Mouse (Mus musculus) embryonic facial prominence, embryonic 10.5 days (tissue): ENCODE data around the gene Tmem131l. TPM values are rescaled to one million over a fixed set of nuclear protein-coding genes. Genes with fewer than 3 reads are reported as not detected.

Experiments used
- DNase-seq: peaks from one replicate; pipeline ENCODE4 v3.0.0-alpha.2; 2017; ENCODE audit warnings: low spot score
- H3K27ac ChIP-seq: fragments of 300-500 bp; sonication (generic); replicated peaks from 2 replicates; pipeline ENCODE4 v1.5.1; 2016; ENCODE audit warnings: mild to moderate bottlenecking
- H3K27me3 ChIP-seq: fragments of 300-500 bp; sonication (generic); replicated peaks from 2 replicates; pipeline ENCODE4 v1.6.1; 2016; ENCODE audit warnings: low read depth, mild to moderate bottlenecking; ENCODE audit not compliant: poor library complexity, severe bottlenecking
- H3K36me3 ChIP-seq: fragments of 300-500 bp; sonication (generic); replicated peaks from 2 replicates; pipeline ENCODE4 v1.6.1; 2016; ENCODE audit warnings: mild to moderate bottlenecking, moderate library complexity
- H3K4me1 ChIP-seq: fragments of 300-500 bp; sonication (generic); 2 replicates; pipeline ENCODE4 v1.6.1; 2016
- H3K4me3 ChIP-seq: fragments of 300-500 bp; sonication (generic); 2 replicates; pipeline ENCODE4 v1.5.1; 2016; ENCODE audit warnings: mild to moderate bottlenecking, moderate library complexity
- H3K9me3 ChIP-seq: fragments of 300-500 bp; sonication (generic); 2 replicates; pipeline ENCODE4 v1.6.1; 2016; ENCODE audit warnings: mild to moderate bottlenecking
- WGBS: fragments of 180-500 bp; shearing (Covaris S2); methylation state at CpG from one replicate; pipeline ENCODE4 v1.1.7; 2016; 5-methylcytosine and 5-hydroxymethylcytosine counted together
- polyA plus RNA-seq: library from polyadenylated mRNA; unstranded; fragments of >200 nt; fragmentation: Nextera tagmentation; extraction: Ambion mirVana; gene quantifications from 2 replicates; pipeline ENCODE4 v1.2.1, GENCODE M21; 2016

The Tmem131l gene
- polyA plus RNA-seq, result 82.6 and 84.7 TPM in 2 replicates

GRCm38 (mm10) chr3:84039646-84040475, at the start of gene Tmem131l:
TSS of gene Tmem131l (minus strand) at chr3:84040175.
- WGBS, result under 1% methylated on average over 100 of the region's 100 CpGs
- H3K36me3 ChIP-seq, result peaks cover 28% of the 10 kb centered on the region
- H3K27ac ChIP-seq, result peak within 1 kb of the TSS; percentile 97
- H3K4me3 ChIP-seq, result peak within 1 kb of the TSS; percentile 98
- H3K4me1 ChIP-seq, result peaks cover 44% of the 10 kb centered on the region
- peak; percentile 95 for DNase-seq
- 0 out of 2 replicates have a peak, but pooled peaks cover 6% of the 10 kb centered on the region for H3K27me3 ChIP-seq
- no peaks in the 10 kb centered on the region for H3K9me3 ChIP-seq

DNA sequence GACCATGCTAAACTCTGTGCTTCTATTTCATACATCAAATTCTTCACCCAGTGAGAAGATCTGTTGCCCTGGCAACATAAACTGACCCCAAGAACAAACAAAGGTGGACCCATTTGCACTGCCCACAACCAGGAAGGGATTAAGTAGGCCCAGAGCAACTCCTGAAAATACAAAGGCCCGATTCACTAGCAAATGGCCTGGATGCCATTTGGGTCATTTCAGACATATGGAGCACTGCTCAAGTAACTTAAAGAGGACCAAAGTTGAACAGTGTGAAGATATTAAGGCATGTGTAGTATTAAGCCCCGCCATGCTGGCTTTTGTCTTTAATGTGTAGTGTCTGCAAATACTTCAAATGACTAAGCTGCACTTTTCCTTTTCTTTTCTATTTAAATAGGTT, 46.9 kb upstream of the Tmem131l start:
- Histone ChIP-seq H3K9me3 (peaks cover 3% of the 10 kb centered on the region; the same call in 1 of the 2 replicates), H3K27ac (peak overlapping the region; percentile 51; the same call in 1 of the 2 replicates), H3K4me1 (peaks cover 40% of the 10 kb centered on the region), H3K27me3 (no peaks in the 10 kb centered on the region), H3K36me3 (no peaks in the 10 kb centered on the region), H3K4me3 (no peak overlapping the region)
- 36% methylated on average over 2 of the region's 2 CpGs for WGBS
- peak; percentile 43 for DNase-seq

- no peak overlapping the region for H3K4me3 ChIP-seq
- H3K9me3 ChIP-seq, result peaks cover 5% of the 10 kb centered on the region; the same call in 1 of the 2 replicates
- DNase-seq, result no peak
- peaks cover 36% of the 10 kb centered on the region for H3K4me1 ChIP-seq
- no peaks in the 10 kb centered on the region for H3K27me3 ChIP-seq
- H3K27ac ChIP-seq, result no peak overlapping the region; the same call in 1 of the 2 replicates
- H3K36me3 ChIP-seq, result no peaks in the 10 kb centered on the region
- 85% methylated on average over 7 of the region's 7 CpGs for WGBS
Measured at GRCm38 (mm10) chr3:84086337-84086736, 46.4 kb upstream of the Tmem131l start.

- H3K9me3 ChIP-seq, result peaks cover 5% of the 10 kb centered on the region; the same call in 1 of the 2 replicates
- no peak overlapping the region for H3K4me3 ChIP-seq
- no peaks in the 10 kb centered on the region for H3K36me3 ChIP-seq
- DNase-seq, result peak; percentile 38
- H3K27ac ChIP-seq, result no peak overlapping the region
- 36% methylated on average over 9 of the region's 9 CpGs for WGBS
- H3K4me1 ChIP-seq, result peaks cover 36% of the 10 kb centered on the region
- no peaks in the 10 kb centered on the region for H3K27me3 ChIP-seq
Measured at GRCm38 (mm10) chr3:84085429-84085828, 45.5 kb upstream of the Tmem131l start.

- DNase-seq, result no peak
- Histone ChIP-seq H3K27me3 (no peaks in the 10 kb centered on the region), H3K27ac (no peak overlapping the region), H3K4me3 (no peak overlapping the region), H3K4me1 (peaks cover 15% of the 10 kb centered on the region), H3K36me3 (no peaks in the 10 kb centered on the region), H3K9me3 (peaks cover 5% of the 10 kb centered on the region; the same call in 1 of the 2 replicates)
- 90% methylated on average over 4 of the region's 4 CpGs for WGBS
Measured at GRCm38 (mm10) chr3:84081208-84081722, 41.3 kb upstream of the Tmem131l start.

DNA sequence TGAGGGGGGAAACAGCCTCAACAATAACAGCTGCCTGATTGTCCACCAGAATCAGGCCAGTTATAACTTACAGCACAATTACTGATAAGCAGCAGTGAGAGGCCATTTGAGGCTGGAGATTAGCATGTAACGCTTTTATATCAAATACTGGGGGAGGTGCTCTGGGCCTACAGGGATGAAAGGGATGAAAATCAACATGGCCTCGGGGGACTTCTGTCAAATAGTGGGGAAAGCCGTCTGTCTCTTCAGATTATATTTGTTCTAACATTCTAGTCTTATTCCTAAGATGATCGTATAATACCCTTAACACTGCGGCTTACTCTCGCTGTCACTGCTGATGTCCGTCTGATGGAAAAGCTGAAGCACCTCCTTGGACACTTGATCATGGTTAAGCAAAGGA, 40.1 kb upstream of the Tmem131l start:
- no peak for DNase-seq
- Histone ChIP-seq H3K4me3 (no peak overlapping the region), H3K27me3 (no peaks in the 10 kb centered on the region), H3K4me1 (peaks cover 4% of the 10 kb centered on the region), H3K27ac (no peak overlapping the region), H3K36me3 (no peaks in the 10 kb centered on the region), H3K9me3 (peaks cover 5% of the 10 kb centered on the region; the same call in 1 of the 2 replicates)
- 88% methylated on average over 7 of the region's 7 CpGs for WGBS

GRCm38 (mm10) chr3:84077505-84077904, 37.5 kb upstream of the Tmem131l start:
- no peak overlapping the region for H3K4me3 ChIP-seq
- peaks cover 5% of the 10 kb centered on the region; the same call in 1 of the 2 replicates for H3K9me3 ChIP-seq
- WGBS, result 92% methylated on average over 4 of the region's 4 CpGs
- no peaks in the 10 kb centered on the region for H3K36me3 ChIP-seq
- DNase-seq, result no peak
- no peaks in the 10 kb centered on the region for H3K4me1 ChIP-seq
- no peaks in the 10 kb centered on the region for H3K27me3 ChIP-seq
- no peak overlapping the region for H3K27ac ChIP-seq

DNA sequence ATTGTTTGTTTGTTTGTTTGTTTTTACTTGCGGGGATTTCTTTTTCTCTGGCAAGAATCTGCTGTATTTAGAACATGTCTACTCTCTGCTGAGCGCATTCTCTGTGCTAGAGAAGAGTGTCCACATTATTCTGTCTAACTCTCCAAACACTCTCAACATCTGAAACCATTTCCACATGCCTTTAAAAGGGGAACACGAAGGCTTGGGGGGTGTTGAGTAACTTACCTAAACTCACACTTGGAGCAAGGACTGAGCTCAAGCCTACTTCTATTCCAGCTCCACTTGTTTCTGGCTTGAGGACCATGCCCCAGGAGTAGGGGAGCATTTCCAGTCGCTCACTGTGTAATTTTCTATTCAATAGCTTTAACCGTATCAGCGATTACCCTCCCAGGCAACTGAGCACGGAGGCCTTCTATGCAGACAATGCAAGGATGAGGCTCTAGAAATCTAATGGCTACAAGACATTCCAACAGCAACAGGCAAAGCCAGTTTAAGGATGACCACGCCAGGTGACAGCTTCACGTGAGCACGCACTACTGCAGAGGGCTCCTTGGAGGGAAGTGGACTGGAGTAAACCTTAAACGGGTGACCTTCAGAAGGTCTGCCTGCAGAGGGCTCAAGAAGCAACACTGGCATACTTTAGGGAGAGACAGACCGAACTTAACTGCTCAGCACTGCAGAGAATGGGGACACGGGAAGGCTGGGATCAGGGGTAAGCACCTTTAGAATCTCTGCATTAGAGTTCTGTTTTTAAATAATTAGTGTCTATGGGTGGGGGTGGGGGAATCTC, 36.8 kb upstream of the Tmem131l start:
- H3K4me1 ChIP-seq, result no peaks in the 10 kb centered on the region
- WGBS, result 75% methylated on average over 13 of the region's 13 CpGs
- no peaks in the 10 kb centered on the region for H3K27me3 ChIP-seq
- H3K4me3 ChIP-seq, result no peak overlapping the region
- no peaks in the 10 kb centered on the region for H3K36me3 ChIP-seq
- no peak for DNase-seq
- no peaks in the 10 kb centered on the region for H3K9me3 ChIP-seq
- no peak overlapping the region for H3K27ac ChIP-seq

DNA sequence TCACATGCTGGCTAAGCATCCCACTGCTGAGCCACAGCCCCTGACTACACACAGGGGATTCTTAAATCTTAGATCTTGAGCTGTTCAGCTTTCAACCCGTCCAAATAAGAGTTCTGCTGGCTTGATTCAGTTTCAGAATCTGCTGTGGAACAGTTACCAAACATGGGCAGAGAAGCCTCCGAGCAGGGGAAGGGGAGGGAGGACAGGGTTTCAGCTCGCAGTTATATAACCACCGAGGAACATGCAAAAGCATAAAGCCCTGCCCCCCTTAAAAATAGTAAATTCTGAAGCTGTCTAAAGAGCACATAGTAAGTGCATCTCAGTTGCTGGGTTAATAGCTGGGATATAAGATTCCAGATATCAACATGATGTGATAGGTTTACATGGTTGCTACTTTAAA, 35.5 kb upstream of the Tmem131l start:
- no peaks in the 10 kb centered on the region for H3K27me3 ChIP-seq
- H3K27ac ChIP-seq, result no peak overlapping the region
- no peaks in the 10 kb centered on the region for H3K9me3 ChIP-seq
- WGBS, result 82% methylated on average over 4 of the region's 4 CpGs
- no peak for DNase-seq
- no peak overlapping the region for H3K4me3 ChIP-seq
- no peaks in the 10 kb centered on the region for H3K36me3 ChIP-seq
- H3K4me1 ChIP-seq, result no peaks in the 10 kb centered on the region

- DNase-seq, result no peak
- Histone ChIP-seq H3K9me3 (no peaks in the 10 kb centered on the region), H3K4me1 (no peaks in the 10 kb centered on the region), H3K27me3 (no peaks in the 10 kb centered on the region), H3K27ac (no peak overlapping the region), H3K4me3 (no peak overlapping the region), H3K36me3 (no peaks in the 10 kb centered on the region)
- 81% methylated on average over 2 of the region's 2 CpGs for WGBS
Measured at GRCm38 (mm10) chr3:84074777-84075176, 34.8 kb upstream of the Tmem131l start.

- Histone ChIP-seq H3K9me3 (no peaks in the 10 kb centered on the region), H3K27ac (no peak overlapping the region), H3K4me3 (no peak overlapping the region), H3K27me3 (no peaks in the 10 kb centered on the region), H3K4me1 (no peaks in the 10 kb centered on the region), H3K36me3 (no peaks in the 10 kb centered on the region)
- peak; percentile 26 for DNase-seq
- WGBS, result 15% methylated on average over 2 of the region's 2 CpGs
Measured at GRCm38 (mm10) chr3:84071641-84072040, 31.7 kb upstream of the Tmem131l start.

DNA sequence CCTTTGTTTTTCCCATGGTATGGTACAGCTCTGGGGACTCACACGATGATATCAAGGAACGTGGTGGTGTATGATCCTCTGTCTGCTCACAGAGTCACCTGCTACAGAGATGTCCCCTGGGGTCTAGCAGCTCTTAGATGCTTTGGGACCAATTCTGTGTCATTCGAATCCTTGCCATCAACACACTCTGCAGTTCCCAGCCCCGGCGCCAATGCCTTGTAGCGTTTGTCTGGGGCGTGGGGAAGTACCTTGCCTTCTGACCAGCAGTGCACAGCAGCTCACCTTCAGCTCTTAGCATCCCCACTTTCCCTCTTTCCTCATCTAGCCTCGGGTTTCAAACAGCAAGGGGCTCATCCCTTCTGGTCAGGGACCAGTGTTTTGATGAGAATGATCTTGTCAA, 30.8 kb upstream of the Tmem131l start:
- no peaks in the 10 kb centered on the region for H3K36me3 ChIP-seq
- WGBS, result 87% methylated on average over 8 of the region's 8 CpGs

More for the DNA sequence above, 30.8 kb upstream of the Tmem131l start:
- Histone ChIP-seq H3K4me1 (no peaks in the 10 kb centered on the region), H3K27me3 (no peaks in the 10 kb centered on the region), H3K27ac (no peak overlapping the region), H3K4me3 (no peak overlapping the region), H3K9me3 (no peaks in the 10 kb centered on the region)
- DNase-seq, result no peak
